Mouse (Mus musculus) heart, postnatal 36 days (tissue): ENCODE measurements at regions not wholly inside any gene's neighbourhood (a gene's known extent, or its start where the extent isn't known, plus 50 kb on each side); places are given as distances from the start of the nearest gene placed in this dataset.

Source experiments
- DNase-seq, 2 experiments: peaks; one replicate each; pipeline ENCODE4 v3.0.0; 2021 to 2022
- intact Hi-C: fragments of 180-260 bp; cut with DNase I; formaldehyde crosslinking; loops from one replicate; pipeline ENCODE4 v1.15.1; 2025

DNA sequence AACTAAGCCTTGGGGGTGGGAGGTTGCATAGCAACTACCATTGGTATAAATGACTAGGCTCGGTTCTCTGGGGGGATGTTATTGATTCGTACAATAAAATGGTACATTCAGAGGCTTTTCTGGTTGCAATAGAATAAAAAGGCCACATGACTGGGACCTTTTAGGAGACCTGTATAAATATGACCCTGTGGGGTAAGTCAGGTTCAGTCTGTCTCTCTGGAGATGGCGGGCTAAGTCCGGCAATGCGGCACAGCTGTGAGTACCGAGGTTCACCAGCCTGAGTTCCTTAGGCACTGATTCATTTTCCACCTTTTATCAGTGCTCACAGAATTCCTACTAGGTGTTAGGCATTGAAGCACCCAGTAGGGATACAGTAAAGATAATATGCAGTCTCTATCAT, 115.5 kb downstream of the Qpct start:
- intact Hi-C loops: no loop called here
- DNase-seq: no peak

DNA sequence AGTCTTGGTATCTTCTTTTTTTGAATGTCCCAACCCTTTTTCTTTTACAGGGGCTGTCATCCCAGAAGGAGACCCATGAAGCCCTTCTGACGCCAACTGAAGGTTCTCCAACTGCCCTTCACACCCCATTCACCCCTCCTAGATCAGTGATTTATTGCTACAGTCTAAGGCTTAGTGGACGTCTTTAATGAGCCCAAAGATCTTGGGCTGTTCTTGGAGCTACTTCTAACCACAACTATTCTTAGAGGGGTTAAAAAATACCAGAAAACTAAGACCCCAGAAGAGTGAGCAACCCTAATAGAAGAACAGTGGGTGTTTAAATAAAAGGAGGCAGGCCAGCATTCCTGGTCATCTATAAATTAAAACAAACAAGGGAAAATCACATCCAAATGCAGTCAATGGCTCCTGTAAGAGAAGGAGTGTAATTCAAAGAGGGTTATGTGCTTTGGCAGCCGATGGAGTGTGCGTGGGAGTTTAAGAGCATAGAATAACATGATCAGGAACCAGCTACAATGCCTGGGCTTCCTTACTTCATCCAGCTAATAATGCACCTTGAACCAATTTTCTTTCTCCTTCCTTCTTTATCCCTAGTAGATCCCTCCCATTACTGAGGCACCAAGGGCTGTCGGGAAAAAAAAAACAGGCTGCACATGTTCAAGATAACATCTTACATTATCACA, 113.3 kb downstream of the Qpct start:
- no peak for DNase-seq
- intact Hi-C loops: no loop called here

DNA sequence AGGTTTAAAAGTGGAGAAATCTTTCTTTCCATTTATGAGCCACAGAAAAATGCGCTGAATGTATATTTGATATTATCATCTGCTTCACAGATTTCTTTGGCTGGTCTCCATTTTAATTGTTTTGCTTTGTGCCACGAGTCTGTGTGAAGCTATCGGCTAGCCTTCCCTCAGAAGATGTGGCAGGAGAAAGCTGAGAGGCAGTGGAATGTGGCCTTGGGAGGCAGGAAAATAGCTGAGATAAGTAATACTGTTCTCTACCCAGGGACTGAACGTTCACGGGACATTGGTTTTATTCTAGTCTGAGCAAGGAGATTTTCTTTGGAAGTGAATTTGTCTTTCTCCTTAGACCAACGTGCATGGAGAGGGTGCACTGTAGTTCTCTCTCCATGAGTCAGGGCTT, 112.3 kb downstream of the Qpct start:
- DNase-seq: no peak
- intact Hi-C loops: no loop called here

DNA sequence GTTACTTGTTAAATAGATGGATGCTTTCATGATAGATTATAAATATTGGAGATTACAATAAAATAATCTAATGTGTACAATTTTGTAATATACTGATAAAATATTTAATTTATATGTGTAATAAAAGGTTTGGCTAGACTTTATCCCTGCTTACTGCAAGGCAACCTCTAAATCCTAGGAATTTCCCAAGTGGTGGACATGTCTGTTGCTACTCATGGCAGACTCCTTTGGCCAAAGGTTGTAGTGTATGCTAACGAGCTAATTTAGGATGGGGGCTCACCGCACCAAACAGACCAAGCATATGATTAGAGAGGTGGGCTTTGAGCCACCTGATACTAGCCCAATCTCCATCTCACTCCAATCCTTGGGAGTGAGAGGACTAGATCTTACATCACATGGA, 102.4 kb downstream of the Qpct start:
- no peak for DNase-seq
- intact Hi-C loops: no loop called here

DNA sequence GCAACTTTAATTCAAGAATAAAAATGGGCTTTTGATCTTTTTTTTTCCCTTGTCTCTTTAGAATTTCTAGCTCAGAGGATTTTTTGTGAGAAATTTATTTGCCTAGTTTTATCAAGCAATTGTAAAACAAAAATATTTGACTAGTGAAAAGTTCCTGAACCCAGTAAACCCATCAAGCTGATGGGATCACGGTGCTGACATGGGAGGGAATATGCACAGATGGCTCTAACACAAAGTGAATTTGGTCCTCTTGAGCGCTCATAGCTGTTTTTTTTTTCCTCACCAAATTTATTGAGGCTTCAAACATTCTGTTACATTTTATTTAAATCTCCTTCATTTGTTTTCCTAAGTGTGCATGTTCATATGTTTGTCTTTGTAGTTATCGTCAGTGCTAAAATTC, 101.1 kb downstream of the Qpct start:
- DNase-seq: no peak
- intact Hi-C loops: no loop called here

DNA sequence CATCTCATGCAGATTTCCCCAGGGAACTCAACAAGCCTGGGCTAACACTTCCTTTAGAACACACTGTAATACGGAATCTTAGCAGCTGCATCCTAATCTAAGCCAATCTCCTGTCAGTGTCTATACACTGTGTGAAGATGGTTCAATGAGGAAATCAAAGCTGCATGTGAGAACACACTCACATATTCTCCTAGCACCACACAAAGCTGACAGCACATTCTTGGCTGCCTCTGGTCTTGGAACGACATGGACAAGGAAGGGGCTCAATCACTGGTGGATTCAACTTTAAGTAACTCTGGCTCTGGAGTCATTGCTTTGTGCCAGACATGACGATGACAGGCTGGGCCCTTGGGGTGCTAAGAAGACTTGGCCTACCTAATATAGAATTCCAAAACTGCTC, 96.2 kb downstream of the Qpct start:
- DNase-seq: no peak
- intact Hi-C loops: no loop called here

DNA sequence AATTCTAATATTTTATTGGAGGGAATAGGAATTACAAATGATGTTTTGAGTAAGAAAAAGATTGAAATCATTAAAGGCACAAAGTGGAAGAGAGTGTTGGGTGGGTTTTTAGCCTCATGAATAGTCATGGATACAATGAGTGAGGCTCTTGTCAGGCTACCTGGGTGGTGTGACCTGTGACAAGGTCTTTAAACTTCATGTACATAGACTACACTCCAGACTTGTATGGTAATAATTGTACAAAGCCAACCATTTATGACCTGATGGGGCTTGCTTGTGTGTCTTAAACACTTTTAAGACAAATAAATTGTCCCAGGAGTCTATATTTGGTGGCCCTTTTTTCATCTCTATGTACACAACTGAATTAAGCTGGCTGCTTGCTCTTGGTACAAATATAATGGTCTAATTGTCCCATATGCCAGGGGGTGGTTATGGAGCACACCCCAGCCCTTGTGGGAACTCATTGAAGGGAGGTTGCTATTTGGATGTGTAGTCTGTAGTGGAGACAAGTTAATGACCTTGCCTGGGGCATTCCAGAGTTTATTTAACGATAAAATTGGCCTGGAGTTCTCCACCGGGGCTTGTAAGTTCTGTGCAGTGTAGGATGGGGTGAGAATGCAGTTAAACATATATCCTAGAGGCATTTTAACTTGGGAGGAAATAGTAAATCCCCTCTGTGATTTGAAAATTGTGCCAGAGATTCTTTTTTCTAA, 93.4 kb downstream of the Qpct start:
- DNase-seq: no peak
- intact Hi-C loops: loop anchor here (5.0 kb wide), 1 partner anchor 372 kb away; no protein-coding TSS in a partner anchor

DNA sequence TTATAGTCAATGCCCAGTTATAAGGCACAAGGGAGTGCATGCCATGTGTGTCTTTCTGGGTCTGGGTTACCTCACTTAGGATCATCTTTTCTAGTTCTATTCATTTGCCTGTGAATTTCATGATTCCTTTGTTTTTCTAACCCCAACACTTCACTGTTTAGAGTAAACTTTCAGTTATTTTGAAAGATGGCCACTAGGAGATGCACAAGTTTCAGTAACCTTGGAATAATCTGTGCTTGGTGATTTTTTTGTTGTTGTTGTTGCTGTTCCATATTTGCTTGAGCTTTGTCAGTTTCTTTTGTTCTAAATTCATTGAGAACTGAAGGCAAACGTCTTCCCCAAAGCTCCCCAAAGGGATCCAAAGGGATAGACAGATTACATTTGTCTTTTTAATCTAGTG, 91.3 kb downstream of the Qpct start:
- intact Hi-C loops: loop anchor here (5.0 kb wide), 1 partner anchor 374 kb away; no protein-coding TSS in a partner anchor
- DNase-seq: no peak
